Mouse (Mus musculus) midbrain, embryonic 16.5 days (tissue): Measurements from ENCODE around the gene Rabac1. TPM values are rescaled to one million over a fixed set of nuclear protein-coding genes. Genes with fewer than 3 reads are reported as not detected.

Experiments
- ATAC-seq: fragments of 200-750 bp; cut with Nextera tagmentation; 2 replicates; pipeline ENCODE4 v1.8.0; 2017; ENCODE audit warnings: moderate TSS enrichment
- H3K27ac ChIP-seq: fragments of 300-500 bp; sonication (generic); 2 replicates; pipeline ENCODE4 v1.5.1; 2014; ENCODE audit warnings: mild to moderate bottlenecking, low read length, mixed read lengths
- H3K27me3 ChIP-seq: fragments of 300-500 bp; sonication (generic); 2 replicates; pipeline ENCODE4 v1.6.1; 2014; ENCODE audit warnings: low read depth, low read length, mixed read lengths; ENCODE audit not compliant: control insufficient read depth, insufficient read depth
- H3K36me3 ChIP-seq: fragments of 300-500 bp; sonication (generic); 2 replicates; pipeline ENCODE4 v1.6.1; 2014; ENCODE audit warnings: mild to moderate bottlenecking, low read length, moderate library complexity, mixed read lengths; ENCODE audit not compliant: control insufficient read depth, insufficient read depth
- H3K4me1 ChIP-seq: fragments of 300-500 bp; sonication (generic); 2 replicates; pipeline ENCODE4 v1.6.1; 2014; ENCODE audit warnings: mild to moderate bottlenecking, low read length, mixed read lengths; ENCODE audit not compliant: control insufficient read depth, insufficient read depth
- H3K4me2 ChIP-seq: fragments of 300-500 bp; sonication (generic); 2 replicates; pipeline ENCODE4 v1.6.1; 2014; ENCODE audit warnings: mild to moderate bottlenecking, low read length, mixed read lengths
- H3K4me3 ChIP-seq: fragments of 300-500 bp; sonication (generic); 2 replicates; pipeline ENCODE4 v1.5.1; 2014; ENCODE audit warnings: low read depth, mild to moderate bottlenecking, low read length, moderate library complexity, mixed read lengths
- H3K9ac ChIP-seq: fragments of 300-500 bp; sonication (generic); 2 replicates; pipeline ENCODE4 v1.6.1; 2014; ENCODE audit warnings: low read depth, low read length, mixed read lengths
- H3K9me3 ChIP-seq: fragments of 300-500 bp; sonication (generic); replicated peaks from 2 replicates; pipeline ENCODE4 v1.6.1; 2014; ENCODE audit warnings: mild to moderate bottlenecking, low read length, mixed read lengths; ENCODE audit not compliant: control insufficient read depth, poor library complexity, severe bottlenecking
- WGBS: fragments of 180-500 bp; shearing (Covaris S2); extraction: QIAGEN DNeasy Blood & Tissue Kit; methylation state at CpG from one replicate; pipeline ENCODE4 v1.1.7; 2014; 5-methylcytosine and 5-hydroxymethylcytosine counted together
- polyA plus RNA-seq: library from polyadenylated mRNA; unstranded; fragments of >200 nt; fragmentation: Nextera tagmentation; extraction: Ambion mirVana; gene quantifications from 2 replicates; pipeline ENCODE4 v1.2.1, GENCODE M21; 2015

Gene Rabac1
- polyA plus RNA-seq, 1 experiment from 2014 or later = 310 TPM

- Histone ChIP-seq H3K9ac (peak overlapping the region; percentile 89), H3K36me3 (peaks cover 5% of the 10 kb centered on the region), H3K9me3 (no peaks in the 10 kb centered on the region), H3K4me2 (peak overlapping the region; percentile 70), H3K27ac (peak overlapping the region; percentile 87), H3K4me3 (peak overlapping the region; percentile 89), H3K4me1 (peaks cover 10% of the 10 kb centered on the region), H3K27me3 (no peaks in the 10 kb centered on the region)
- ATAC-seq = no peak
- 8% methylated on average over 19 of the region's 19 CpGs for WGBS
Measured at GRCm38 (mm10) chr7:24971261-24971971, 1.1 kb downstream of the Rabac1 start.

GRCm38 (mm10) chr7:24970341-24970740 lies 2.2 kb downstream of the Rabac1 start:
- Histone ChIP-seq H3K36me3 (peaks cover 5% of the 10 kb centered on the region), H3K4me2 (no peak overlapping the region), H3K27ac (no peak overlapping the region), H3K4me1 (peaks cover 10% of the 10 kb centered on the region), H3K9ac (no peak overlapping the region), H3K27me3 (no peaks in the 10 kb centered on the region), H3K9me3 (no peaks in the 10 kb centered on the region), H3K4me3 (no peak overlapping the region)
- 97% methylated on average over 3 of the region's 3 CpGs for WGBS
- no peak for ATAC-seq

- Histone ChIP-seq H3K27ac (no peak overlapping the region), H3K9me3 (no peaks in the 10 kb centered on the region), H3K4me3 (no peak overlapping the region), H3K9ac (no peak overlapping the region), H3K27me3 (no peaks in the 10 kb centered on the region), H3K4me1 (peaks cover 10% of the 10 kb centered on the region), H3K36me3 (peaks cover 5% of the 10 kb centered on the region), H3K4me2 (no peak overlapping the region)
- no peak for ATAC-seq
- WGBS = 74% methylated on average over 12 of the region's 12 CpGs
Measured at GRCm38 (mm10) chr7:24969805-24970204, 2.7 kb downstream of the Rabac1 start.

GRCm38 (mm10) chr7:24968463-24968862 lies 4.1 kb downstream of the Rabac1 start:
- no peak overlapping the region for H3K4me3 ChIP-seq
- WGBS = 57% methylated on average over 6 of the region's 6 CpGs
- no peak for ATAC-seq

GRCm38 (mm10) chr7:24967966-24968365 lies 4.6 kb downstream of the Rabac1 start:
- no peak overlapping the region for H3K9ac ChIP-seq
- WGBS = 92% methylated on average over 8 of the region's 8 CpGs
- no peak overlapping the region for H3K4me2 ChIP-seq
- H3K9me3 ChIP-seq = no peaks in the 10 kb centered on the region
- no peak overlapping the region for H3K4me3 ChIP-seq
- peaks cover 5% of the 10 kb centered on the region for H3K36me3 ChIP-seq
- no peaks in the 10 kb centered on the region for H3K27me3 ChIP-seq
- H3K4me1 ChIP-seq = peaks cover 10% of the 10 kb centered on the region
- no peak overlapping the region for H3K27ac ChIP-seq
- ATAC-seq = no peak

More at GRCm38 (mm10) chr7:24968463-24968862, 4.1 kb downstream of the Rabac1 start:
- Histone ChIP-seq H3K4me1 (peaks cover 10% of the 10 kb centered on the region), H3K36me3 (peaks cover 5% of the 10 kb centered on the region), H3K27me3 (no peaks in the 10 kb centered on the region), H3K4me2 (no peak overlapping the region), H3K27ac (no peak overlapping the region), H3K9ac (no peak overlapping the region), H3K9me3 (no peaks in the 10 kb centered on the region)

GRCm38 (mm10) chr7:24964897-24965535 lies 7.5 kb downstream of the Rabac1 start:
- ATAC-seq = no peak

GRCm38 (mm10) chr7:24964288-24964687 lies 8.3 kb downstream of the Rabac1 start:
- WGBS = 67% methylated on average over 2 of the region's 2 CpGs
- no peak overlapping the region for H3K27ac ChIP-seq
- ATAC-seq = no peak
- no peaks in the 10 kb centered on the region for H3K4me1 ChIP-seq
- H3K36me3 ChIP-seq = no peaks in the 10 kb centered on the region
- no peaks in the 10 kb centered on the region for H3K9me3 ChIP-seq
- H3K9ac ChIP-seq = no peak overlapping the region
- H3K27me3 ChIP-seq = no peaks in the 10 kb centered on the region
- no peak overlapping the region for H3K4me2 ChIP-seq
- no peak overlapping the region for H3K4me3 ChIP-seq

More at GRCm38 (mm10) chr7:24964897-24965535, 7.5 kb downstream of the Rabac1 start:
- Histone ChIP-seq H3K9me3 (no peaks in the 10 kb centered on the region), H3K4me1 (no peaks in the 10 kb centered on the region), H3K27ac (no peak overlapping the region), H3K36me3 (peaks cover 5% of the 10 kb centered on the region), H3K4me3 (no peak overlapping the region), H3K27me3 (no peaks in the 10 kb centered on the region), H3K4me2 (no peak overlapping the region), H3K9ac (no peak overlapping the region)
- WGBS = 10% methylated on average over 5 of the region's 5 CpGs

GRCm38 (mm10) chr7:24955226-24955625 lies 17.3 kb downstream of the Rabac1 start:
- Histone ChIP-seq H3K4me1 (peaks cover 9% of the 10 kb centered on the region), H3K36me3 (no peaks in the 10 kb centered on the region), H3K9ac (peak overlapping the region; percentile 36; the same call in 1 of the 2 replicates), H3K4me3 (peak overlapping the region; percentile 21), H3K27ac (no peak overlapping the region), H3K27me3 (peaks cover 26% of the 10 kb centered on the region), H3K4me2 (peak overlapping the region; percentile 52), H3K9me3 (no peaks in the 10 kb centered on the region)
- WGBS = 2% methylated on average over 29 of the region's 33 CpGs
- no peak for ATAC-seq

- WGBS = 4% methylated on average over 30 of the region's 30 CpGs
- H3K27ac ChIP-seq = no peak overlapping the region
- peak overlapping the region; percentile 27 for H3K9ac ChIP-seq
- H3K9me3 ChIP-seq = no peaks in the 10 kb centered on the region
- peak overlapping the region; percentile 30 for H3K4me3 ChIP-seq
- ATAC-seq = no peak
- peaks cover 28% of the 10 kb centered on the region for H3K27me3 ChIP-seq
- H3K4me1 ChIP-seq = peaks cover 10% of the 10 kb centered on the region
- H3K36me3 ChIP-seq = no peaks in the 10 kb centered on the region
- H3K4me2 ChIP-seq = peak overlapping the region; percentile 52
Measured at GRCm38 (mm10) chr7:24954450-24954849, 18.1 kb downstream of the Rabac1 start.
